Mouse (Mus musculus) brain, embryonic 14.5 days (tissue): ENCODE data around the gene Abcg4.
"Not testable (repeated sequence)": the region's sequence is repeated elsewhere in the genome, so short reads cannot be mapped to it uniquely, and the experiment has no call there.

Experiments used
- CTCF ChIP-seq: fragments of 200-500 bp; IDR thresholded peaks from 2 replicates; pipeline ENCODE4 v1.5.1; 2012; ENCODE audit warnings: inconsistent platforms, mild to moderate bottlenecking, moderate library complexity, borderline replicate concordance; ENCODE audit not compliant: insufficient read depth, insufficient read length; ENCODE audit errors: extremely low read depth
- POLR2A ChIP-seq: fragments of 200-500 bp; IDR thresholded peaks from 2 replicates; pipeline ENCODE4 v1.6.1; 2012; ENCODE audit warnings: mild to moderate bottlenecking, inconsistent platforms, borderline replicate concordance; ENCODE audit not compliant: poor library complexity, insufficient read depth, insufficient read length, severe bottlenecking; ENCODE audit errors: extremely low read depth

- TF ChIP-seq CTCF, POLR2A: not testable (repeated sequence)
These were observed 11.6 kb upstream of the Abcg4 start for GRCm38 (mm10) chr9:44300001-44300400.
